Mouse (Mus musculus) fibroblast of lung, adult 2 months (primary cell): Measurements from ENCODE around the gene Elfn1.
"Not testable (repeated sequence)": the region's sequence is repeated elsewhere in the genome, so short reads cannot be mapped to it uniquely, and the experiment has no call there.

Experiments
- DNase-seq: peaks from one replicate; pipeline ENCODE4 v3.0.0-alpha.2; 2011; ENCODE audit warnings: low read depth

Gene Elfn1

GRCm38 (mm10) chr5:139976584-139976983, 68.8 kb downstream of the Elfn1 start:
- DNase-seq = no peak

- DNase-seq = no peak
Measured at GRCm38 (mm10) chr5:139977476-139977875, 69.7 kb downstream of the Elfn1 start.

GRCm38 (mm10) chr5:139978525-139979276, 71.0 kb downstream of the Elfn1 start:
- DNase-seq = no peak

- no peak for DNase-seq
Measured at GRCm38 (mm10) chr5:139979371-139979770, 71.6 kb downstream of the Elfn1 start.

- DNase-seq = no peak
Measured at GRCm38 (mm10) chr5:139981976-139982375, 74.2 kb downstream of the Elfn1 start.

- DNase-seq = no peak
Measured at GRCm38 (mm10) chr5:139985073-139985746, 77.5 kb downstream of the Elfn1 start.

GRCm38 (mm10) chr5:139991531-139991930, 83.8 kb downstream of the Elfn1 start:
- no peak for DNase-seq

- DNase-seq = not testable (repeated sequence)
Measured at GRCm38 (mm10) chr5:139998321-139998720, 90.6 kb downstream of the Elfn1 start.

GRCm38 (mm10) chr5:139998916-139999315, 91.2 kb downstream of the Elfn1 start:
- no peak for DNase-seq

GRCm38 (mm10) chr5:140002541-140002940, 94.8 kb downstream of the Elfn1 start:
- no peak for DNase-seq

- no peak for DNase-seq
Measured at GRCm38 (mm10) chr5:140006861-140007260, 99.1 kb downstream of the Elfn1 start.

- no peak for DNase-seq
Measured at GRCm38 (mm10) chr5:140007656-140008522, 100.1 kb downstream of the Elfn1 start.

GRCm38 (mm10) chr5:140008523-140008806, 100.7 kb downstream of the Elfn1 start:
- DNase-seq = no peak

GRCm38 (mm10) chr5:140009083-140009655, 101.4 kb downstream of the Elfn1 start:
- no peak for DNase-seq

GRCm38 (mm10) chr5:140010405-140010804, 102.7 kb downstream of the Elfn1 start:
- DNase-seq = no peak

GRCm38 (mm10) chr5:140012286-140012967, 104.7 kb downstream of the Elfn1 start:
- no peak for DNase-seq

- no peak for DNase-seq
Measured at GRCm38 (mm10) chr5:140013652-140014051, 105.9 kb downstream of the Elfn1 start.

GRCm38 (mm10) chr5:140016896-140017295, 109.2 kb downstream of the Elfn1 start:
- DNase-seq = no peak

GRCm38 (mm10) chr5:140018780-140019179, 111.0 kb downstream of the Elfn1 start:
- DNase-seq = no peak

GRCm38 (mm10) chr5:140019616-140020015, 111.9 kb downstream of the Elfn1 start:
- DNase-seq = no peak

GRCm38 (mm10) chr5:140021755-140022154, 114.0 kb downstream of the Elfn1 start:
- DNase-seq = no peak

GRCm38 (mm10) chr5:140022861-140023260, 115.1 kb downstream of the Elfn1 start:
- no peak for DNase-seq
